Mouse (Mus musculus): ENCODE measurements at regions not wholly inside any gene's neighbourhood (a gene's known extent, or its start where the extent isn't known, plus 50 kb on each side); places are given as distances from the start of the nearest gene placed in this dataset.
"Not testable (repeated sequence)": the region's sequence is repeated elsewhere in the genome, so short reads cannot be mapped to it uniquely, and the experiment has no call there.

GRCm38 (mm10) chr12:15472741-15473140, 344.0 kb downstream of the Trib2 start:
- no peak overlapping the region for H3K4me3 ChIP-seq (replicated peaks in 1 of 3; ENCODE audit: low read depth in 2 of 3, low read length in 2 of 3, poor library complexity in 1 of 3)
- in situ Hi-C loops (cut with MboI; ENCODE audit: low pct_ligation_motif_present, low pct_unique_long_range_greater_than_20kb, low sequenced_read_pairs) = no loop called here
- H3K9me3 ChIP-seq (replicated peaks; ENCODE audit: low read length) = no peaks in the 10 kb centered on the region
- no peaks in the 10 kb centered on the region for H3K36me3 ChIP-seq (replicated peaks in 1 of 2; ENCODE audit: control insufficient read depth in 1 of 2, insufficient read depth in 1 of 2, low read length in 1 of 2)
- no peak for DNase-seq (ENCODE audit: extremely low read depth)
- dilution Hi-C loops (cut with MboI; ENCODE audit: extremely low pct_ligation_motif_present, extremely low pct_unique_long_range_greater_than_20kb, low sequenced_read_pairs) = no loop called here
- no peak for TF ChIP-seq SIN3A (IDR thresholded peaks at IDR 0.05; ENCODE audit: low read length)
- TF ChIP-seq NRF1 (IDR thresholded peaks at IDR 0.05; ENCODE audit: low read depth, low read length) = no peak
- TF ChIP-seq ZC3H11A (IDR thresholded peaks at IDR 0.05; ENCODE audit: low read depth, low read length) = no peak
- no peak for TF ChIP-seq RCOR1 (conservative IDR thresholded peaks at IDR 0.05; ENCODE audit: low read depth, low read length)
- TF ChIP-seq JUN (IDR thresholded peaks at IDR 0.05; ENCODE audit: insufficient read depth, low read depth, low read length) = no peak
- TF ChIP-seq EP300 (IDR thresholded peaks at IDR 0.05; ENCODE audit: low read length) = no peak
- TF ChIP-seq TCF12 (IDR thresholded peaks at IDR 0.05; ENCODE audit: low read depth, low read length) = no peak
- TF ChIP-seq JUND (conservative IDR thresholded peaks at IDR 0.05; ENCODE audit: low read depth, low read length) = no peak
- no peak for TF ChIP-seq MEF2A (IDR thresholded peaks at IDR 0.05; ENCODE audit: borderline replicate concordance, low read depth, low read length)
- TF ChIP-seq UBTF (IDR thresholded peaks at IDR 0.05; ENCODE audit: low read depth, low read length) = no peak
- TF ChIP-seq CHD1 (IDR thresholded peaks at IDR 0.05; ENCODE audit: low read depth, low read length) = no peak
- TF ChIP-seq CHD2 (IDR thresholded peaks at IDR 0.05; ENCODE audit: low read length) = no peak
- TF ChIP-seq POLR2AphosphoS2 (IDR thresholded peaks at IDR 0.05; ENCODE audit: low read depth, low read length) = no peak
- no peak for TF ChIP-seq ZNF384 (IDR thresholded peaks at IDR 0.05; ENCODE audit: low read depth, low read length)
- no peak for TF ChIP-seq POLR2A (IDR thresholded peaks at IDR 0.05; ENCODE audit: low read depth, low read length)
- TF ChIP-seq GABPA (IDR thresholded peaks at IDR 0.05; ENCODE audit: insufficient replicate concordance, low read depth, low read length) = no peak
- TF ChIP-seq ETS1 (conservative IDR thresholded peaks at IDR 0.05; ENCODE audit: low read depth, low read length) = no peak
- no peaks in the 10 kb centered on the region for H3K27me3 ChIP-seq (replicated peaks)
- no peaks in the 10 kb centered on the region for H3K4me1 ChIP-seq (ENCODE audit: control insufficient read depth in 1 of 2, insufficient read depth in 2 of 2)
- H3K9ac ChIP-seq (ENCODE audit: insufficient read depth, low read depth) = no peak overlapping the region
- no peak overlapping the region for H3K4me2 ChIP-seq (ENCODE audit: insufficient read depth, low read depth, poor library complexity, severe bottlenecking)
- no peaks in the 10 kb centered on the region for H3K79me2 ChIP-seq (replicated peaks; ENCODE audit: control insufficient read depth, extremely low read depth, insufficient read depth, poor library complexity, severe bottlenecking)
- H3K27ac ChIP-seq (ENCODE audit: insufficient read depth, low read depth) = no peak overlapping the region

GRCm38 (mm10) chr12:15459429-15459828, 357.3 kb downstream of the Trib2 start:
- no peaks in the 10 kb centered on the region for H3K27me3 ChIP-seq (replicated peaks)
- no peaks in the 10 kb centered on the region for H3K36me3 ChIP-seq (replicated peaks in 1 of 2; ENCODE audit: control insufficient read depth in 1 of 2, insufficient read depth in 1 of 2, low read length in 1 of 2)
- H3K4me1 ChIP-seq (ENCODE audit: control insufficient read depth in 1 of 2, insufficient read depth in 2 of 2) = no peaks in the 10 kb centered on the region
- H3K4me2 ChIP-seq (ENCODE audit: insufficient read depth, low read depth, poor library complexity, severe bottlenecking) = no peak overlapping the region
- H3K27ac ChIP-seq (ENCODE audit: insufficient read depth, low read depth) = no peak overlapping the region
- dilution Hi-C loops (cut with MboI; ENCODE audit: extremely low pct_ligation_motif_present, extremely low pct_unique_long_range_greater_than_20kb, low sequenced_read_pairs) (no loop called here), in situ Hi-C loops (cut with MboI; ENCODE audit: low pct_ligation_motif_present, low pct_unique_long_range_greater_than_20kb, low sequenced_read_pairs) (no loop called here)
- H3K9ac ChIP-seq (ENCODE audit: insufficient read depth, low read depth) = no peak overlapping the region
- H3K4me3 ChIP-seq (replicated peaks in 1 of 3; ENCODE audit: low read depth in 2 of 3, low read length in 2 of 3, poor library complexity in 1 of 3) = no peak overlapping the region
- no peak for DNase-seq (ENCODE audit: extremely low read depth)
- H3K9me3 ChIP-seq (replicated peaks; ENCODE audit: low read length) = no peaks in the 10 kb centered on the region
- no peaks in the 10 kb centered on the region for H3K79me2 ChIP-seq (replicated peaks; ENCODE audit: control insufficient read depth, extremely low read depth, insufficient read depth, poor library complexity, severe bottlenecking)
- no peak for TF ChIP-seq EP300 (IDR thresholded peaks at IDR 0.05; ENCODE audit: low read length)
- TF ChIP-seq POLR2AphosphoS2 (IDR thresholded peaks at IDR 0.05; ENCODE audit: low read depth, low read length) = no peak
- no peak for TF ChIP-seq ETS1 (conservative IDR thresholded peaks at IDR 0.05; ENCODE audit: low read depth, low read length)
- no peak for TF ChIP-seq NRF1 (IDR thresholded peaks at IDR 0.05; ENCODE audit: low read depth, low read length)
- no peak for TF ChIP-seq ELF1 (IDR thresholded peaks at IDR 0.05; ENCODE audit: low read depth, low read length)

- DNase-seq (ENCODE audit: extremely low read depth); H3K9me3 ChIP-seq (replicated peaks; ENCODE audit: low read length); H3K4me1 ChIP-seq (ENCODE audit: control insufficient read depth in 1 of 2, insufficient read depth in 2 of 2); in situ Hi-C loops (cut with MboI; ENCODE audit: low pct_ligation_motif_present, low pct_unique_long_range_greater_than_20kb, low sequenced_read_pairs); H3K27ac ChIP-seq (ENCODE audit: insufficient read depth, low read depth); H3K36me3 ChIP-seq (replicated peaks in 1 of 2; ENCODE audit: control insufficient read depth in 1 of 2, insufficient read depth in 1 of 2, low read length in 1 of 2); H3K79me2 ChIP-seq (replicated peaks; ENCODE audit: control insufficient read depth, extremely low read depth, insufficient read depth, poor library complexity, severe bottlenecking); H3K4me2 ChIP-seq (ENCODE audit: insufficient read depth, low read depth, poor library complexity, severe bottlenecking); H3K27me3 ChIP-seq (replicated peaks); dilution Hi-C loops (cut with MboI; ENCODE audit: extremely low pct_ligation_motif_present, extremely low pct_unique_long_range_greater_than_20kb, low sequenced_read_pairs); H3K9ac ChIP-seq (ENCODE audit: insufficient read depth, low read depth); H3K4me3 ChIP-seq (replicated peaks in 1 of 3; ENCODE audit: low read depth in 2 of 3, low read length in 2 of 3, poor library complexity in 1 of 3): not testable (repeated sequence)
Measured at GRCm38 (mm10) chr12:15456369-15456768, 360.4 kb downstream of the Trib2 start.
